Mouse (Mus musculus) retina, postnatal 1 day (tissue): ENCODE results near the gene Rnf186.

Source experiments
- DNase-seq: peaks from one replicate; pipeline ENCODE4 v3.0.0-alpha.2; 2012

The Rnf186 gene

DNA sequence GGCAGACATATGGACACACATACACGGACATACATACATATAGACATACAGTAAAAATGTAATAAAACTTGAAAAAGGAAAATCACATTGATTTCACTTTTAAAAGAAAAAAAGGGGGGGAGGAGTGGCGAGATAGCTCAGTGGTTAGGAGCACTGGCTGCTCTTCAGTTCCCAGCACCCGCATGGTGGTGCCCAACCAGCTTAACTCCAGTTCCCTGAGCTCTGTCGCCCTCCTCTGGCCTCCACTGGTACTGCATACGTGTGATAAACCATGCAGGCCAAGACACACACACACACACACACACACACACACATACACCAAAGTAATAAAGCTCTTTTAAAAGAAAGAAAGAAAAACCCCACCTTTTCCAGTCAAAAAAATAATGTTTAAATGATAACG lies 47.9 kb downstream of the Rnf186 start:
- no peak for DNase-seq
